Comparison of ENCODE assay signal across 25 mouse cellular contexts in the genomic region with DNA sequence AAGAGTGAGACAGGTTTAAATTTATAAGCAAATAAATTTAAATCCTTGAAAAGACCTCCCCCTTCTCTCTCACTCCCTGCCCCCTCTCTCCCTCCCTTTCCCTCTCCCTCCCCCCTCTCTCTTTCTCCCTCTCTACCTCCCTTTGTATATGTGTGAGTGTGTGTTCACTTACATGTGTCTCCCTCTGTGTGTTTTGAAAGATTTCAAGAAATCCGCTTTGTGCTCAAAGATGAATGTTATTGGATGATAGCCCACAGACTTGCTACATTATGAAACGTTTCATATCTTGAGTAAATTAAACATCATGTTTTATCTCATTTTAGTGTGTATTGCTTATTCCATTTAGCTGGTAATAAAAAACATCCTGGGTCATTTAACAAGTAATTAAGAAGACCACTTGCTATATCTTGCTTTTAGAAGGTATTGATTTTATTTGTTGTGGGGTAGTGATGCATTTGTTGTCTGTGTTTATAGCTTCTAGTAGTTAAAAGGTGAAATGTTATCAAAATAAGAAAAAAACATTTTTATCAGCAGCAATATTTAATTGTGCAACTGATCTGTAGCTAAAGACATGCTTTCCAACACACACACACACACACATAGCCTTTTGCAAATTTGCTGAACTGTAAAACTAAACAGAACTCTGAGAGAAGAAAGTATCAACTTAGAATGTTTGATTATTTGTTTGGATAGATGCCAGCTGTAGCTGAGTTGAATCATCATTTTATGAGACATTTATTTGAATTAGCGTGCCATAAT.
"Had no signal": no experiment of that assay in that cellular context is flagged by ENCODE, and none has a peak within 500 bp of the region (broad histone marks: within the 10 kb centered on the region; RNA-seq: fewer than 3 reads in every experiment).

No protein-coding gene starts in this region.

- H3K4me1 ChIP-seq: heart, embryonic 13.5 days; heart, embryonic 15.5 days; hindbrain, embryonic 13.5 days; kidney, embryonic 15.5 days; limb, embryonic 13.5 days; limb, embryonic 15.5 days; liver, embryonic 12.5 days had no signal

- ATAC-seq: forebrain, postnatal 0 days; hindbrain, embryonic 16.5 days; intestine, embryonic 16.5 days; liver, embryonic 12.5 days had no signal

- H3K9ac ChIP-seq: forebrain, postnatal 0 days; heart, embryonic 13.5 days; heart, embryonic 15.5 days; hindbrain, embryonic 13.5 days; kidney, embryonic 15.5 days; limb, embryonic 13.5 days; limb, embryonic 15.5 days; liver, embryonic 12.5 days had no signal

- DNase-seq: forebrain, postnatal 0 days; gastrocnemius, postnatal 14 days; gastrocnemius, postnatal 36 days; heart, adult 11 months; heart, adult 2 months; heart, postnatal 14 days; heart, postnatal 36 days; kidney, adult 11 months; kidney, adult 2 months; kidney, adult 9 months; kidney, postnatal 10 days; kidney, postnatal 36 days; layer of hippocampus, adult 9-11 months; layer of hippocampus, postnatal 36 days; left cerebral cortex, postnatal 4 days had no signal

- H3K9me3 ChIP-seq: heart, embryonic 13.5 days; heart, embryonic 15.5 days; hindbrain, embryonic 13.5 days; kidney, embryonic 15.5 days; limb, embryonic 13.5 days; limb, embryonic 15.5 days; liver, embryonic 12.5 days had no signal

- H3K27me3 ChIP-seq: heart, embryonic 13.5 days; heart, embryonic 15.5 days; hindbrain, embryonic 13.5 days; kidney, embryonic 15.5 days; limb, embryonic 13.5 days; limb, embryonic 15.5 days; liver, embryonic 12.5 days had no signal

- H3K36me3 ChIP-seq: heart, embryonic 13.5 days; heart, embryonic 15.5 days; hindbrain, embryonic 13.5 days; kidney, embryonic 15.5 days; limb, embryonic 13.5 days; limb, embryonic 15.5 days; liver, embryonic 12.5 days had no signal

- H3K4me2 ChIP-seq: heart, embryonic 11.5 days; heart, embryonic 13.5 days; heart, embryonic 15.5 days; hindbrain, embryonic 13.5 days; kidney, embryonic 15.5 days; limb, embryonic 13.5 days; limb, embryonic 15.5 days; liver, embryonic 12.5 days had no signal

- H3K27ac ChIP-seq: heart, adult 2 months; heart, embryonic 13.5 days; heart, embryonic 15.5 days; hindbrain, embryonic 13.5 days; kidney, embryonic 15.5 days; limb, embryonic 13.5 days; limb, embryonic 15.5 days; liver, embryonic 12.5 days had no signal

- H3K4me3 ChIP-seq: heart, adult 2 months; heart, embryonic 13.5 days; heart, embryonic 15.5 days; hindbrain, embryonic 13.5 days; kidney, embryonic 15.5 days; limb, embryonic 13.5 days; limb, embryonic 15.5 days; liver, embryonic 12.5 days had no signal
